1 mouse cellular context compared by ENCODE assay signal in genomic region chr9:21198960-21199359, GRCm38 (mm10).
TF ChIP-seq lines count a peak whose summit lies in the region.

No protein-coding gene starts in this region.

TF ChIP-seq in CH12.LX, 34 proteins besides CTCF, POLR2A, EP300 and RAD21:
- TF ChIP-seq ETS1 (conservative IDR thresholded peaks at IDR 0.05; ENCODE audit: low read depth, low read length) (peak; percentile 62), JUN (IDR thresholded peaks at IDR 0.05; ENCODE audit: insufficient read depth, low read depth, low read length) (no peak), IRF4 (IDR thresholded peaks at IDR 0.05; ENCODE audit: low read depth, low read length) (peak; percentile 88), MYC (IDR thresholded peaks at IDR 0.05; ENCODE audit: low read depth, low read length) (peak; percentile 60; the same call in 1 of the 2 replicates), CHD2 (IDR thresholded peaks at IDR 0.05; ENCODE audit: low read length) (no peak), GABPA (IDR thresholded peaks at IDR 0.05; ENCODE audit: insufficient replicate concordance, low read depth, low read length) (no peak), SIN3A (IDR thresholded peaks at IDR 0.05; ENCODE audit: low read length) (no peak), MXI1 (IDR thresholded peaks at IDR 0.05; ENCODE audit: low read depth, low read length) (0 out of 2 replicates have a peak, but pooled peaks have one; percentile 25), MAZ (IDR thresholded peaks at IDR 0.05; ENCODE audit: low read depth, low read length) (no peak), BHLHE40 (IDR thresholded peaks at IDR 0.05; ENCODE audit: low read depth, low read length) (peak; percentile 93), USF1 (IDR thresholded peaks at IDR 0.05; ENCODE audit: low read depth, low read length) (no peak), TCF12 (IDR thresholded peaks at IDR 0.05; ENCODE audit: low read depth, low read length) (peak; percentile 68), ZNF384 (IDR thresholded peaks at IDR 0.05; ENCODE audit: low read depth, low read length) (peak; percentile 57; the same call in 1 of the 2 replicates), KAT2A (IDR thresholded peaks at IDR 0.05; ENCODE audit: insufficient replicate concordance, low read length) (no peak), JUND (conservative IDR thresholded peaks at IDR 0.05; ENCODE audit: low read depth, low read length) (no peak)
